Mouse (Mus musculus) central nervous system, embryonic 18 days (tissue): ENCODE results near the gene Tpx2. TPM values are rescaled to one million over a fixed set of nuclear protein-coding genes. Genes with fewer than 3 reads are reported as not detected.

Source experiments
- polyA plus RNA-seq: library from polyadenylated mRNA; depleted of rRNA; stranded (reverse); fragments of >200 nt; gene quantifications from 2 replicates; pipeline ENCODE4 v1.2.3, GENCODE M21; 2012; rRNA removed

The Tpx2 gene
- 11.6 and 12.9 TPM in 2 replicates for polyA plus RNA-seq

GRCm38 (mm10) chr2:152847815-152848302 is at the start of gene Tpx2:
TSS of gene Tpx2 (plus strand) at chr2:152847964.

GRCm38 (mm10) chr2:152831019-152831878 is 16.5 kb upstream of the Tpx2 start, which contains the start of gene Bcl2l1:
TSS of gene Bcl2l1 (minus strand) at chr2:152831728.

GRCm38 (mm10) chr2:152911031-152911430 is 63.3 kb downstream of the Tpx2 start, which contains the start of gene Mylk2:
TSS of gene Mylk2 (plus strand) at chr2:152911352.

GRCm38 (mm10) chr2:152933048-152933447 is 85.3 kb downstream of the Tpx2 start, which contains the start of gene Foxs1:
TSS of gene Foxs1 (minus strand) at chr2:152933208.

Other genes with a start within 250 kb of the Tpx2 start
- not detected in 2 replicates for gene Defb45, start 248.6 kb upstream of the Tpx2 start, polyA plus RNA-seq
- not detected in 2 replicates for gene Defb36, start 243.6 kb upstream of the Tpx2 start, polyA plus RNA-seq
- not detected in 2 replicates for gene Defb25, start 224.9 kb upstream of the Tpx2 start, polyA plus RNA-seq
- gene Rem1, start 221.0 kb upstream of the Tpx2 start, polyA plus RNA-seq: 0.43 and 0.80 TPM in 2 replicates
- 156 and 166 TPM in 2 replicates for gene H13, start 178.5 kb upstream of the Tpx2 start, polyA plus RNA-seq
- gene Mcts2, start 160.9 kb upstream of the Tpx2 start, polyA plus RNA-seq: 23.9 and 25.3 TPM in 2 replicates
- 104 and 112 TPM in 2 replicates for gene Id1, start 111.7 kb upstream of the Tpx2 start, polyA plus RNA-seq
- 6.7 and 6.9 TPM in 2 replicates for gene Cox4i2, start 93.8 kb upstream of the Tpx2 start, polyA plus RNA-seq
- gene Bcl2l1, start 16.2 kb upstream of the Tpx2 start, polyA plus RNA-seq: 91.7 and 101 TPM in 2 replicates
- 0.05 and 0.56 TPM in 2 replicates for gene Mylk2, start 63.4 kb downstream of the Tpx2 start, polyA plus RNA-seq
- 3.5 TPM in 2 replicates for gene Foxs1, start 85.2 kb downstream of the Tpx2 start, polyA plus RNA-seq
- gene Dusp15, start 103.7 kb downstream of the Tpx2 start, polyA plus RNA-seq: 29.4 and 31.8 TPM in 2 replicates
- gene Ttll9, start 114.5 kb downstream of the Tpx2 start, polyA plus RNA-seq: 6.4 and 7.7 TPM in 2 replicates
- gene Pdrg1, start 167.5 kb downstream of the Tpx2 start, polyA plus RNA-seq: 179 and 180 TPM in 2 replicates
- gene Xkr7, start 183.9 kb downstream of the Tpx2 start, polyA plus RNA-seq: 10.2 and 10.7 TPM in 2 replicates
- gene Ccm2l, start 218.0 kb downstream of the Tpx2 start, polyA plus RNA-seq: 8.0 and 9.5 TPM in 2 replicates